Mouse (Mus musculus) lung, postnatal 0 days (tissue): Measurements from ENCODE around the gene Gatad1.

Experiments used
- CTCF ChIP-seq: IDR thresholded peaks from 2 replicates; pipeline ENCODE4 v1.5.1; 2016; ENCODE audit warnings: antibody characterized with exemption, mild to moderate bottlenecking
- EP300 ChIP-seq: IDR thresholded peaks from 2 replicates; pipeline ENCODE4 v1.6.1; 2016; ENCODE audit warnings: antibody characterized with exemption, mild to moderate bottlenecking, control low read depth

- TF ChIP-seq CTCF (no peak), EP300 (no peak)
Observed at GRCm38 (mm10) chr5:3644621-3645020, 12.4 kb downstream of the Gatad1 start.
